Mouse (Mus musculus): ENCODE measurements around the gene Slc9a8. TPM values are rescaled to one million over a fixed set of nuclear protein-coding genes. Genes with fewer than 3 reads are reported as not detected.
A peak's percentile ranks its signal among the peaks of the same experiment; 100 is the strongest.

Slc9a8 gene
- polyA plus RNA-seq, 1 experiment from 2014 or later: 14.9 TPM

DNA sequence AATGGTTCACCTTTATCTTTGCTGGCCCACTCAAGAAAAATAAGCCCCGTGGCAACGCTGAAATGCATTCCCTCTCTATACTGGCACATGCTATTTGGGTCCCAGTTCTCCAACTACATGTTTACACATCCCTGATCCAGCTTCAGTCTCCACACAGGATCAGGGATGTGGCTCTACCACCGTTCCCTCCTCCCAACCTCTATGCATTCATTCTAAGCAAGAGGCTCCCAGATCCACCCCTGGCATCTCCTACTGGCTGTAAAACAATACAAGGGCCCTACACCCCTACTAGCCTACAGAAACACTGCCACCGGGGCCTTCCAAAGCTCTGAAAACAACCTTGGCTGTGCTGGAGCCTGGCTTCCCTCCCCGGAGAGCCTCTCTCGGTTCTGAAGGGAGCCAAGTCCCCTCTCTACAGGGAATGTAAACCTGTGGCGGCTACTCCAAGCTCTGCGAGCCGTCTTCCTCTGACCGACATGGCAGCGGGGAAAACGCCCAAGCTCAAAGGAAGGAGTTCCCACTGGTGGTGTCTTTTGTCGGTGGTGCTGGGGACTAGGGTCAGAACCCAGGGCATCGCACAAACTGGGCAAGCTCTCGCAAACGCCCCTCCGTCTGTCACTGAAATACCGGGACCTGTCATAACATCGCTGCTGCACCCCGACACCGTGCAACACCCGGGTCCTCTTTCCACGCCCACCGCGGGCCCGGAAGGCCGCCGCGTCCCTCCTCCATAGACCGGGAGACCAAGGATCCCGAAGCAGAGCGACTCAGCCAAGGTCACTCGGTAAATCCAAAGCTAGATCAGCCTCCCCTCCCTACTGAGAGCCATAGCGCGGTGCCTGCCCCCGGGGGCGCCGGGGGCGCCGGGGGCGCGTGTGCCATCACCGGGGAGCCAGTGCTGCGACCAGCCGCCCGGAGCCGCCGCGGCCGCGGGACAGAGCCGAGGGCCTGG, 70.5 kb downstream of the Slc9a8 start, which contains the start of gene Rnf114:
TSS of gene Rnf114 (plus strand) at position 889 of the 952 bp plus-strand sequence.
- H3K27me3 ChIP-seq (replicated peaks; ENCODE audit: control insufficient read depth, insufficient read depth, low read length): no peaks in the 10 kb centered on the region
- peak; percentile 53 for ATAC-seq
- peak within 1 kb of the TSS; percentile 98 for H3K9ac ChIP-seq (ENCODE audit: low read depth, low read length)
- no peak for TF ChIP-seq CTCF (IDR thresholded peaks at IDR 0.05; ENCODE audit: low read depth)
- peak within 1 kb of the TSS; percentile 87 for H3K4me2 ChIP-seq (replicated peaks; ENCODE audit: low read depth)
- H3K4me3 ChIP-seq (ENCODE audit: low read depth, low read length): peak within 1 kb of the TSS; percentile 100
- H3K4me1 ChIP-seq (replicated peaks; ENCODE audit: control insufficient read depth, insufficient read depth, low read length): 0 out of 2 replicates have a peak, but pooled peaks cover 6% of the 10 kb centered on the region
- H3K36me3 ChIP-seq (ENCODE audit: control insufficient read depth, insufficient read depth): no peaks in the 10 kb centered on the region
- 2% methylated on average over 52 of the region's 52 CpGs for WGBS
- peak within 1 kb of the TSS; percentile 95 for H3K27ac ChIP-seq (ENCODE audit: low read depth, low read length)
- no peaks in the 10 kb centered on the region for H3K9me3 ChIP-seq (ENCODE audit: control insufficient read depth)

DNA sequence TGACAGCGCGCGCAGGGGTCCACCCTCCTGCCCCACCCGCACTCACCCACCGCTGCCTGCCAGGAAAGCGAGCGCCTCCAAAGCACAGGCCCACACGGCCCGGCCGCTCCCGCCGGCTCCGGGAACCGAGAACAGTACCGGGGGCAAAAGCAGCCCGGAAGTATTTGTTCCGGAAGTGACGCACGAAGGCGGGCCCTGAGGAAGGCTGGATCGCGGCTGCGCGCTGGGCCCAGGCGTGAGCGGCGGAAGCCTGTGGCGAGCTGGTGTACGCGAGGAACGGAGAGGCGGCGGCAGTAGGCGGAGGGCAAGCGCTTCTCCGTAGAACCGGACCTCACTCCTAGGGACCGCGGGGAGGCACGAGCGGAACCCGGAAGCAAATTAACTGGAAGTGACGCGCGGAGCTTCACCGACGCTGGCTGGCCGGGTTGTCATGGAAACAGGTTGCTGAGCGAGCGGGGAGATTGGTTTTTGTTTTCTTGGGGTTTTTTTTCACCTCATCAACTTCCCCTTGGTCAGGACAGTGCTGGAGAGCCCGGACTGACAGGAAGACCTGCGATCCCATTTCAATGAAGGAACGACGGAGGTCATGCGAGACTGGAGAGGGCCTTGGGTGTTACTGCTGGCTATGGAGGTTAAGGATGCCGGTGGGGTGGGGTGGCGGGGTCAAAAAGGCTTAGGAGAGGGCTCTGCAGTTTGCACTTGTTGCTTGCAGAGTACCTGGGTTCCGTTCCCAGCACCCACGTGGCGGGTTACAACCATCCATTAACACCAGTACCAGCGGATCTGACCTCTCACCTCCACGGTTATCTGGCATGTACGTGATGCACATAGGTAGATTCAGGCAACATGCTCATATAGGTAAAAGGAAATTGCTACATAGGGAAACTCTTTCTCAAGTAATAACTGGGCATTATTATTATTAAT, 71.5 kb downstream of the Slc9a8 start, which contains the start of gene Spata2:
TSS of gene Spata2 (minus strand) at position 175 of the 924 bp plus-strand sequence.
- Histone ChIP-seq H3K4me2 (replicated peaks; ENCODE audit: low read depth) (peak within 1 kb of the TSS; percentile 87), H3K36me3 (ENCODE audit: control insufficient read depth, insufficient read depth) (no peaks in the 10 kb centered on the region), H3K4me3 (ENCODE audit: low read depth, low read length) (peak within 1 kb of the TSS; percentile 100), H3K9me3 (ENCODE audit: control insufficient read depth) (no peaks in the 10 kb centered on the region), H3K27me3 (replicated peaks; ENCODE audit: control insufficient read depth, insufficient read depth, low read length) (no peaks in the 10 kb centered on the region), H3K4me1 (replicated peaks; ENCODE audit: control insufficient read depth, insufficient read depth, low read length) (0 out of 2 replicates have a peak, but pooled peaks cover 6% of the 10 kb centered on the region), H3K9ac (ENCODE audit: low read depth, low read length) (peak within 1 kb of the TSS; percentile 98), H3K27ac (ENCODE audit: low read depth, low read length) (peak within 1 kb of the TSS; percentile 95)
- peak; percentile 88 for ATAC-seq
- no peak for TF ChIP-seq CTCF (IDR thresholded peaks at IDR 0.05; ENCODE audit: low read depth)
- WGBS: 1% methylated on average over 63 of the region's 63 CpGs

GRCm38 (mm10) chr2:167496437-167496836, 74.9 kb downstream of the Slc9a8 start:
- no peak overlapping the region for H3K4me2 ChIP-seq (replicated peaks; ENCODE audit: low read depth)
- TF ChIP-seq CTCF (IDR thresholded peaks at IDR 0.05; ENCODE audit: low read depth): no peak
- no peak overlapping the region for H3K9ac ChIP-seq (ENCODE audit: low read depth, low read length)
- H3K27me3 ChIP-seq (replicated peaks; ENCODE audit: control insufficient read depth, insufficient read depth, low read length): no peaks in the 10 kb centered on the region
- H3K9me3 ChIP-seq (ENCODE audit: control insufficient read depth): no peaks in the 10 kb centered on the region
- H3K27ac ChIP-seq (ENCODE audit: low read depth, low read length): no peak overlapping the region
- no peak overlapping the region for H3K4me3 ChIP-seq (ENCODE audit: low read depth, low read length)
- no peak for ATAC-seq
- 0 out of 2 replicates have a peak, but pooled peaks cover 3% of the 10 kb centered on the region for H3K4me1 ChIP-seq (replicated peaks; ENCODE audit: control insufficient read depth, insufficient read depth, low read length)
- WGBS: 81% methylated on average over 7 of the region's 7 CpGs
- no peaks in the 10 kb centered on the region for H3K36me3 ChIP-seq (ENCODE audit: control insufficient read depth, insufficient read depth)

DNA sequence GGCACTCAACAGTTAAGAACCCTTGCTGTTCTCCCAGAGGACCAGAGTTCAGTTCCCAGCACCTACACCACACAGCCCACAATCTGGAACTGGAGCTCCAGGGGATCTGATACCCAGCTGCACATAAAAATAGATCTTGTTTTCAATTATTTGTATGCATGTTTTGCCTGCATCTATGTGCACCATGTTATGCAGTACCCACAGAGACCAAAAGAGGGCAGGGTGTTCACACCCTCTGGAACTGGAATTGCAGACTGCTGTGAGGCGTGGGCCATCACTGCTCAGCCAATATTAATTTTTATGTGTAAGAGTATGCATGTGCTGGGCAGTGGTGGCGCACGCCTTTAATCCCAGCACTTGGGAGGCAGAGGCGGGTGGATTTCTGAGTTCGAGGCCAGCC, 75.8 kb downstream of the Slc9a8 start:
- WGBS: 67% methylated on average over 5 of the region's 5 CpGs

GRCm38 (mm10) chr2:167502554-167503252, 81.2 kb downstream of the Slc9a8 start:
- Histone ChIP-seq H3K9ac (ENCODE audit: low read depth, low read length) (peak overlapping the region; percentile 93), H3K4me1 (replicated peaks; ENCODE audit: control insufficient read depth, insufficient read depth, low read length) (0 out of 2 replicates have a peak, but pooled peaks cover 3% of the 10 kb centered on the region), H3K4me3 (ENCODE audit: low read depth, low read length) (peak overlapping the region; percentile 90), H3K4me2 (replicated peaks; ENCODE audit: low read depth) (peak overlapping the region; percentile 81), H3K36me3 (ENCODE audit: control insufficient read depth, insufficient read depth) (peaks cover 9% of the 10 kb centered on the region), H3K9me3 (ENCODE audit: control insufficient read depth) (no peaks in the 10 kb centered on the region), H3K27me3 (replicated peaks; ENCODE audit: control insufficient read depth, insufficient read depth, low read length) (no peaks in the 10 kb centered on the region), H3K27ac (ENCODE audit: low read depth, low read length) (peak overlapping the region; percentile 98)
- TF ChIP-seq CTCF (IDR thresholded peaks at IDR 0.05; ENCODE audit: low read depth): no peak; the same call in 1 of the 2 replicates
- ATAC-seq: peak; percentile 68
- 29% methylated on average over 13 of the region's 13 CpGs for WGBS

More for the DNA sequence above, 75.8 kb downstream of the Slc9a8 start:
- TF ChIP-seq CTCF (IDR thresholded peaks at IDR 0.05; ENCODE audit: low read depth): peak; percentile 79
- Histone ChIP-seq H3K27me3 (replicated peaks; ENCODE audit: control insufficient read depth, insufficient read depth, low read length) (no peaks in the 10 kb centered on the region), H3K9ac (ENCODE audit: low read depth, low read length) (no peak overlapping the region), H3K36me3 (ENCODE audit: control insufficient read depth, insufficient read depth) (no peaks in the 10 kb centered on the region), H3K4me3 (ENCODE audit: low read depth, low read length) (no peak overlapping the region), H3K9me3 (ENCODE audit: control insufficient read depth) (no peaks in the 10 kb centered on the region), H3K27ac (ENCODE audit: low read depth, low read length) (no peak overlapping the region), H3K4me1 (replicated peaks; ENCODE audit: control insufficient read depth, insufficient read depth, low read length) (no peaks in the 10 kb centered on the region), H3K4me2 (replicated peaks; ENCODE audit: low read depth) (no peak overlapping the region)
- ATAC-seq: no peak

All from intestine, postnatal 0 days (tissue).